Mouse (Mus musculus): Measurements from ENCODE around the gene Zfp82. TPM values are rescaled to one million over a fixed set of nuclear protein-coding genes. Genes with fewer than 3 reads are reported as not detected.
A peak's percentile ranks its signal among the peaks of the same experiment; 100 is the strongest.

Gene Zfp82
- polyA plus RNA-seq, 1 experiment: 2.0 TPM

DNA sequence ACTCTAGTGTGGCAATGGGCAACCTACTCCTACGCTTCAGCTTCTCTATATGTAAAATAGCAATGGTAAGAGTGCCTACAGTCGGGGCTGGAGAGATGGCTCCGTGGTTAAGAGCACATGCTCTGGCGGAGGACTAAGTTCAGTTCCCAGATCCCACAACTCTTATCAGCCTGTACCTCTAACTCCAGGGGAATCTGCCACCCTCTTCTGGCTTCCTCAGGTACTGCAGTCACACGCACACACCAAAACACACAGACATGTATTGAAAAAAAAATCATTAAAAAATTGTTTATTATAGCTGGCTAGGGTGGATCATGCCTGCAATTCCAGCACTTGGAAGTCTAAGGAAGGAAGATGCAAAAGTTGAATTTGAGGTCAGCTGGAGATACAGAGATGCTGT lies 10.2 kb downstream of the Zfp82 start:
- Histone ChIP-seq H3K79me2 (ENCODE audit: control insufficient read depth, insufficient read depth) (no peaks in the 10 kb centered on the region), H3K27me3 (ENCODE audit: control insufficient read depth, insufficient read depth, insufficient read length) (no peaks in the 10 kb centered on the region), H3K36me3 (ENCODE audit: control insufficient read depth, insufficient read depth) (peaks cover 4% of the 10 kb centered on the region), H3K79me3 (ENCODE audit: low read depth) (no peaks in the 10 kb centered on the region), H3K4me3 (ENCODE audit: insufficient read depth, poor library complexity, severe bottlenecking) (no peak overlapping the region), H3ac (ENCODE audit: control insufficient read depth, insufficient read length, low read depth) (no peak overlapping the region)
- TF ChIP-seq FOSL1 (IDR thresholded peaks at IDR 0.05; ENCODE audit: insufficient read depth, low read length, poor library complexity, severe bottlenecking) (no peak), USF1 (IDR thresholded peaks at IDR 0.05; ENCODE audit: low read depth) (no peak)

DNA sequence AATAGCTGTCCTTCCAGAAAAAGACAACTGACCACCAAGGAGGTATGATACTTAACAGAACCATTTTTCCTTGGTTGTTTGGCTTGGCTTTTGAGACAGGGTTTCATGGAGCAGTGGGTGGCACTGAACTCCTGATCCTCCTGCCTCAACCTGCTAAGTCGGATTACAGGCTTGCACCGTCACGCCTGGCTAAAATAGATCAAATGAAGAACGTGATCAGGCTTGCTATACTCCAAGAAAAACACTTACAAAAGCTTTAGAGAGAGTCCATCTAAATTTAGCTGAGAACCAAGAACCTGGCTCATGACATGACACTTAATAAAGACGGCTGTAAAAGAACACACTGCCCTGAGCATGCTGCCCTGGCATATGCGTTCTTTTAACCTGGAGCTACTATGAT lies 12.4 kb downstream of the Zfp82 start:
- Histone ChIP-seq H3K4me3 (ENCODE audit: insufficient read depth, poor library complexity, severe bottlenecking) (no peak overlapping the region), H3K36me3 (ENCODE audit: control insufficient read depth, insufficient read depth) (peaks cover 16% of the 10 kb centered on the region), H3K79me3 (ENCODE audit: low read depth) (no peaks in the 10 kb centered on the region), H3K79me2 (ENCODE audit: control insufficient read depth, insufficient read depth) (no peaks in the 10 kb centered on the region), H3K27me3 (ENCODE audit: control insufficient read depth, insufficient read depth, insufficient read length) (no peaks in the 10 kb centered on the region), H3ac (ENCODE audit: control insufficient read depth, insufficient read length, low read depth) (no peak overlapping the region)
- TF ChIP-seq MAX (IDR thresholded peaks at IDR 0.05) (no peak), USF1 (IDR thresholded peaks at IDR 0.05; ENCODE audit: low read depth) (no peak), MYOG (IDR thresholded peaks at IDR 0.05; ENCODE audit: control insufficient read depth, extremely low read depth, insufficient read length) (no peak), MYOD1 (IDR thresholded peaks at IDR 0.05; ENCODE audit: control insufficient read depth, insufficient read length, low read depth) (no peak), FOSL1 (IDR thresholded peaks at IDR 0.05; ENCODE audit: insufficient read depth, low read length, poor library complexity, severe bottlenecking) (no peak), CEBPB (IDR thresholded peaks at IDR 0.05; ENCODE audit: low read depth) (no peak), CTCF (IDR thresholded peaks at IDR 0.05; ENCODE audit: control insufficient read depth, insufficient read depth, insufficient read length) (no peak)

DNA sequence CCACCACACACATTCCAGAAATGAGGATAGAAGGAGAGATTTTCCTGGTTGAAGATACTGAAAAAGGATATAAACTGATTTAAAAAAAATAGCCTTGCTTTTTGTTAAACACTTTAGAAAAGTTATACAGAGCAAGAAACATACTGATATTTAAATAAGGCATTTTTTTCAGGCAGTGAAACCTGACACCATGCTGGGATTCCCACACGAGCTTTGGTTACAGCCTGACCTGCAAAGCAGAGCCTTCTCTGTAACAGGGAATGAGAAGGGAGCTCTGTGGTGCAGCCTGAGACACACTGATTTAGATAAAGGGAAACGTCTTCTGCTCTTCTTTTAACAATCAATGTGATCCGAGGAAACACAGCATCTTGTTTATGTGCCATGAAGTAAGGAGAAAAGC lies 19.1 kb downstream of the Zfp82 start:
- no peak for TF ChIP-seq FOSL1 (IDR thresholded peaks at IDR 0.05; ENCODE audit: insufficient read depth, low read length, poor library complexity, severe bottlenecking)
- no peak for TF ChIP-seq MYOD1 (IDR thresholded peaks at IDR 0.05; ENCODE audit: control insufficient read depth, insufficient read length, low read depth)
- TF ChIP-seq CEBPB (IDR thresholded peaks at IDR 0.05; ENCODE audit: low read depth): no peak
- TF ChIP-seq CTCF (IDR thresholded peaks at IDR 0.05; ENCODE audit: control insufficient read depth, insufficient read depth, insufficient read length): no peak
- Histone ChIP-seq H3K36me3 (ENCODE audit: control insufficient read depth, insufficient read depth) (peaks cover 12% of the 10 kb centered on the region), H3K79me2 (ENCODE audit: control insufficient read depth, insufficient read depth) (no peaks in the 10 kb centered on the region), H3ac (ENCODE audit: control insufficient read depth, insufficient read length, low read depth) (no peak overlapping the region), H3K27me3 (ENCODE audit: control insufficient read depth, insufficient read depth, insufficient read length) (no peaks in the 10 kb centered on the region), H3K4me3 (ENCODE audit: insufficient read depth, poor library complexity, severe bottlenecking) (no peak overlapping the region), H3K79me3 (ENCODE audit: low read depth) (no peaks in the 10 kb centered on the region)

DNA sequence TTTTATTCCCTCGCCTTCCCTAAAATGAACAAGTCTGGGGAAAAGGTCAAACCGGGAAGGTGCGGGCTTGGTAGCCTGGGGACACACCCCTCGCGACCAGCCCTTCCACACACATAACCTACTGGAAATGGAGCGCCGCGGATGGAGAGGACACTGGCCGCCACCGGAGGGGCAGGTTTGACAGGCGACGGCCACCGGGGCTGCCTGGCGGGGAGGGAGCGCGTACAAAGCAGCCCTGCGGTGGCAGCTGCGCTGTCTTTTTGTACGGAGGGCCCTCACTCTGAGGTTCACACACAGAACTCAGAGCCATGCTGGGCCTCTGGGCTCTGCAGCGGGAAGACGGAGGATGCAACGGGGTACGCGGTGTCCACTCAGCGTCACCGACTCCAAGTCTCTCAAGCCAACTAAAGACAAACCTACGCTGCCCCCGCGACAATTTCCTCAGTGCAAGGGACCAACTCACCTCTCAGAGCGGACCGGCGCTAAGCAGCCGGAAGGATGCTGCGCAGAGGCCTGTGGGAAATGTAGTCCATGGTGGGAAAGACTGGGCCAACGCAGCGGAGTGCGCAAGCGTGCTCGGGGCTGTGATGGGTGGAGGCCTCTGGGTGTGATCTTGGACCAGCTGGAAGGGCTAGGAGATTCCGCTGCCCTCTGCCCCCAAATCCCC lies 21.7 kb downstream of the Zfp82 start, which contains the start of gene Zfp14:
TSS of gene Zfp14 (minus strand) at position 499 of the 667 bp plus-strand sequence.
- TF ChIP-seq CEBPB (IDR thresholded peaks at IDR 0.05; ENCODE audit: low read depth) (no peak), USF1 (IDR thresholded peaks at IDR 0.05; ENCODE audit: low read depth) (no peak), FOSL1 (IDR thresholded peaks at IDR 0.05; ENCODE audit: insufficient read depth, low read length, poor library complexity, severe bottlenecking) (no peak), MYOG (IDR thresholded peaks at IDR 0.05; ENCODE audit: control insufficient read depth, extremely low read depth, insufficient read length) (no peak), MAX (IDR thresholded peaks at IDR 0.05) (no peak), MYOD1 (IDR thresholded peaks at IDR 0.05; ENCODE audit: control insufficient read depth, insufficient read length, low read depth) (no peak), CTCF (IDR thresholded peaks at IDR 0.05; ENCODE audit: control insufficient read depth, insufficient read depth, insufficient read length) (no peak)
- Histone ChIP-seq H3K36me3 (ENCODE audit: control insufficient read depth, insufficient read depth) (peaks cover 4% of the 10 kb centered on the region), H3ac (ENCODE audit: control insufficient read depth, insufficient read length, low read depth) (peak within 1 kb of the TSS; percentile 77), H3K79me2 (ENCODE audit: control insufficient read depth, insufficient read depth) (no peaks in the 10 kb centered on the region), H3K4me3 (ENCODE audit: insufficient read depth, poor library complexity, severe bottlenecking) (peak within 1 kb of the TSS; percentile 46), H3K79me3 (ENCODE audit: low read depth) (no peaks in the 10 kb centered on the region), H3K27me3 (ENCODE audit: control insufficient read depth, insufficient read depth, insufficient read length) (no peaks in the 10 kb centered on the region)

DNA sequence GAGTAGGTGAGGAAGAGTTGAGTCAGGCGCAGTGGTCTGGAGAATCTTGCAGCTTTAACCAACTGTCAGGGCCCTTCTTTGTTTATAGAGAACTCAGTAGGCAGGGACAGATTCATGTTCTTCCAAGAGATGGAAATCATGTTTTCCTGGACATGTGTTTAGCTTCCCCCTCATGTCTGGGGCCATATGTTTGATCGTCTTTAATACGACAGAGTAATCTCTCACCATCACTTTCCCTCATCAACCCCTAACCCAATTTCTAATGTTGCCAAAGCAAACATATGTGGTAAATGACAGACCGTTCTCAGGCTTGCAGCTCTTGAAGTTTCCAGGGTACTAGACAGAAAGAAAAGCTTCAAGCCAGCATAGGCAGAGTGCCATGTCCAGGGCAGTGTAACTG lies 24.6 kb downstream of the Zfp82 start:
- no peak overlapping the region for H3K4me3 ChIP-seq (ENCODE audit: insufficient read depth, poor library complexity, severe bottlenecking)
- H3K79me3 ChIP-seq (ENCODE audit: low read depth): no peaks in the 10 kb centered on the region
- H3K27me3 ChIP-seq (ENCODE audit: control insufficient read depth, insufficient read depth, insufficient read length): no peaks in the 10 kb centered on the region
- H3K79me2 ChIP-seq (ENCODE audit: control insufficient read depth, insufficient read depth): no peaks in the 10 kb centered on the region
- H3ac ChIP-seq (ENCODE audit: control insufficient read depth, insufficient read length, low read depth): no peak overlapping the region
- H3K36me3 ChIP-seq (ENCODE audit: control insufficient read depth, insufficient read depth): no peaks in the 10 kb centered on the region
- TF ChIP-seq MYOD1 (IDR thresholded peaks at IDR 0.05; ENCODE audit: control insufficient read depth, insufficient read length, low read depth) (no peak), CEBPB (IDR thresholded peaks at IDR 0.05; ENCODE audit: low read depth) (no peak), MAX (IDR thresholded peaks at IDR 0.05) (no peak), FOSL1 (IDR thresholded peaks at IDR 0.05; ENCODE audit: insufficient read depth, low read length, poor library complexity, severe bottlenecking) (no peak), CTCF (IDR thresholded peaks at IDR 0.05; ENCODE audit: control insufficient read depth, insufficient read depth, insufficient read length) (no peak), MYOG (IDR thresholded peaks at IDR 0.05; ENCODE audit: control insufficient read depth, extremely low read depth, insufficient read length) (no peak), USF1 (IDR thresholded peaks at IDR 0.05; ENCODE audit: low read depth) (no peak)

DNA sequence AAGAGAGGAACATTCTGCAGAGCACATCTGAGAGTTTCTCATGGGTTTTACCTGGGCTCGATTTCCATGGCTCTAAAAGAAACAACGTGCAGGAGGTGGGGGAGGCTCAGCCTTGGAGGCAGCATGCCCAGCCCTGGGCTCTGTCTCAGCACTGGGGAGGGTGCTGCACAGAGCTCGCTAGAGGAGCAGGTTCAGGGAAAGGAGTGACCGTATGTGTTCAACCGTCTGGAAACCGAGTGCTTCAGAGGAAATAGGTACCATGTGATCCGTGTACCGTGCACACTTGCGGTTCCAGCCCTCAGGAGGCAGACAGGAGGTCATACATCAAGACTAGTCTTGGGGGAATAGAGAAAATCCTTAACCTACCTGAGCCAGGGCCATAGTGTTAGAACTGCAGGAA lies 28.3 kb downstream of the Zfp82 start:
- Histone ChIP-seq H3K79me3 (ENCODE audit: low read depth) (no peaks in the 10 kb centered on the region), H3ac (ENCODE audit: control insufficient read depth, insufficient read length, low read depth) (no peak overlapping the region), H3K4me3 (ENCODE audit: insufficient read depth, poor library complexity, severe bottlenecking) (no peak overlapping the region), H3K27me3 (ENCODE audit: control insufficient read depth, insufficient read depth, insufficient read length) (no peaks in the 10 kb centered on the region), H3K79me2 (ENCODE audit: control insufficient read depth, insufficient read depth) (no peaks in the 10 kb centered on the region), H3K36me3 (ENCODE audit: control insufficient read depth, insufficient read depth) (no peaks in the 10 kb centered on the region)
- TF ChIP-seq CTCF (IDR thresholded peaks at IDR 0.05; ENCODE audit: control insufficient read depth, insufficient read depth, insufficient read length) (no peak), MAX (IDR thresholded peaks at IDR 0.05) (no peak), USF1 (IDR thresholded peaks at IDR 0.05; ENCODE audit: low read depth) (no peak), FOSL1 (IDR thresholded peaks at IDR 0.05; ENCODE audit: insufficient read depth, low read length, poor library complexity, severe bottlenecking) (no peak)

Measured in C2C12 (cell line).